Mouse (Mus musculus) layer of hippocampus, adult 2 months (tissue): ENCODE data around the gene Lrrfip1. TPM values are rescaled to one million over a fixed set of nuclear protein-coding genes. Genes with fewer than 3 reads are reported as not detected.

Source experiments
- DNase-seq, 2 experiments: peaks; one replicate each; pipeline ENCODE4 v3.0.0; 2022; ENCODE audit warnings: low spot score in 2 of 2
- H3K27ac ChIP-seq: fragments of 200-600 bp; 2 replicates; pipeline ENCODE4 v1.8.1; 2022
- H3K4me3 ChIP-seq: fragments of 200-600 bp; 2 replicates; pipeline ENCODE4 v1.8.1; 2022; ENCODE audit warnings: mild to moderate bottlenecking
- CTCF ChIP-seq: fragments of 200-600 bp; conservative IDR thresholded peaks from 2 replicates; pipeline ENCODE4 v1.8.1; 2022; ENCODE audit warnings: antibody characterized with exemption, mild to moderate bottlenecking, moderate library complexity
- total RNA-seq, 2 experiments: library from RNA; stranded (reverse); gene quantifications; 2 replicates each; pipeline ENCODE4 v1.2.3; 2021

Gene Lrrfip1
- total RNA-seq, 2 experiments from 2014 or later = 77.6 to 82.3 TPM

DNA sequence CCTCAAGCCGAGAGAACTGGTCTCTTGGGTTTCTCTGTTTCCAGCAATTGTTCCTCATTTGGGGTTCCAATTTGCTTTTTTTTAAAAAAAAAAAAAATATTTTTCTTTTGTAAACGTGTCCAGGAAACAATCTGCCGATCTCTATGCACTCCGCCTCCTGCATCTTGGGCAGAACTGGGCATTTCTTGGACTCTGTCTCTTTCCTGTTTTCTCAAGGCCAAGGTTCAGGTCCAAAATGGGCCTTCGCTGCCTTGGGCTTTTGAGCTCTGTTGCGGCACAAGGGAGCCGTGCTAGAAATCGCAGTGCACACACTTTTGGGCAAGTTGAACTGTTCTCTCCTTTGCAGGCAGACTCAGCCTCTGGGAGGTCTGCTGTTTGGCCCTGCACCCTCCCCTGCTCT lies 90.4 kb downstream of the Lrrfip1 start:
- Histone ChIP-seq H3K4me3 (no peak overlapping the region), H3K27ac (no peak overlapping the region)
- TF ChIP-seq CTCF = no peak
- DNase-seq = no peak

GRCm38 (mm10) chr1:91090456-91090855 lies 91.9 kb downstream of the Lrrfip1 start:
- H3K4me3 ChIP-seq = no peak overlapping the region
- TF ChIP-seq CTCF = no peak
- no peak for DNase-seq
- no peak overlapping the region for H3K27ac ChIP-seq

- DNase-seq = no peak
- TF ChIP-seq CTCF = no peak
- Histone ChIP-seq H3K27ac (no peak overlapping the region), H3K4me3 (no peak overlapping the region)
Measured at GRCm38 (mm10) chr1:91092451-91092850, 93.9 kb downstream of the Lrrfip1 start.

- TF ChIP-seq CTCF = no peak
- Histone ChIP-seq H3K4me3 (no peak overlapping the region), H3K27ac (no peak overlapping the region)
- no peak for DNase-seq
Measured at GRCm38 (mm10) chr1:91093296-91093695, 94.8 kb downstream of the Lrrfip1 start.

- no peak overlapping the region for H3K4me3 ChIP-seq
- H3K27ac ChIP-seq = no peak overlapping the region
- no peak for DNase-seq
- no peak for TF ChIP-seq CTCF
Measured at GRCm38 (mm10) chr1:91094001-91094400, 95.5 kb downstream of the Lrrfip1 start.

GRCm38 (mm10) chr1:91095258-91095657 lies 96.7 kb downstream of the Lrrfip1 start:
- no peak overlapping the region for H3K27ac ChIP-seq
- no peak for DNase-seq
- no peak overlapping the region for H3K4me3 ChIP-seq
- no peak for TF ChIP-seq CTCF

- TF ChIP-seq CTCF = no peak
- H3K27ac ChIP-seq = no peak overlapping the region
- no peak overlapping the region for H3K4me3 ChIP-seq
- no peak for DNase-seq
Measured at GRCm38 (mm10) chr1:91095853-91096252, 97.3 kb downstream of the Lrrfip1 start.

- DNase-seq = no peak
- no peak overlapping the region for H3K4me3 ChIP-seq
- no peak for TF ChIP-seq CTCF
- H3K27ac ChIP-seq = no peak overlapping the region
Measured at GRCm38 (mm10) chr1:91096490-91096889, 98.0 kb downstream of the Lrrfip1 start.

GRCm38 (mm10) chr1:91097283-91097834 lies 98.8 kb downstream of the Lrrfip1 start:
- H3K4me3 ChIP-seq = no peak overlapping the region
- no peak for TF ChIP-seq CTCF
- no peak overlapping the region for H3K27ac ChIP-seq
- DNase-seq = no peak

- peak; percentile 97 for TF ChIP-seq CTCF
- no peak overlapping the region for H3K4me3 ChIP-seq
- no peak overlapping the region for H3K27ac ChIP-seq
- DNase-seq = peak; percentile 37 to 79
Measured at GRCm38 (mm10) chr1:91098887-91099286, 100.3 kb downstream of the Lrrfip1 start.

DNA sequence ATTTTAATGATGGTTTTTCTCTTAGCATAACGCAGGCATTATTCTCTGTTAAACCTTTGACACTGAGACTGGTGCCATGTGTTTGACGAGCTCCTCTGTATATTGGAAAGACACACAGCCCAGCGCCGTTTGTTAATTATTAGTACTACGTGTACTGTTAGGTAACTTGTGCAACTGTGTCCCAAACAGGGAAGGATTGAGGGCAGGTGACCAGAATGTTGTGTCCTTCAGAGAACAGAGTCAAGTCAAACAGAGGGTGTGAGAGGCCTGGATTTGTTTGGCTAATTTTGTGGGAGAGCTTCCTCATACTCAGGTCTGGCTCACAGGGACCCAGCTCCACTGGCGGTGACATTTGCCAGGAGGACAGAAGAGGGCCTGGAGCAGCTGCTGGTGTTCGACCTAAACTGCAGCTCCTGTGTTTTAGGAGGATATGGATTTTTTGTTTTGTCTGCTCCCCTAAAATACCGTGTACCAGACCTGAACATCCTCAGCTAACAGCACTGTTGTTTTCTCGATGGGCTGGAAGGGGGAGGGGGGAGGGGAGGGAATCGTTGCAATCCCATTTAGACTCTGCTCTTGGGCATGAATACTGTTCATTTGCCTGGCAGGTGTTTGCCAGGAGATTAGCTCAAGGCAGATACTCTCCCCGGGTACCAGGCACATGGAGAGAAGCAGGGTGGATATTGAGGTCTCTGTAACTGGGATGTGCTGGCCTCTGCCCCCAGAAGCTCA lies 103.3 kb downstream of the Lrrfip1 start:
- H3K27ac ChIP-seq = no peak overlapping the region
- no peak for DNase-seq
- no peak for TF ChIP-seq CTCF

DNA sequence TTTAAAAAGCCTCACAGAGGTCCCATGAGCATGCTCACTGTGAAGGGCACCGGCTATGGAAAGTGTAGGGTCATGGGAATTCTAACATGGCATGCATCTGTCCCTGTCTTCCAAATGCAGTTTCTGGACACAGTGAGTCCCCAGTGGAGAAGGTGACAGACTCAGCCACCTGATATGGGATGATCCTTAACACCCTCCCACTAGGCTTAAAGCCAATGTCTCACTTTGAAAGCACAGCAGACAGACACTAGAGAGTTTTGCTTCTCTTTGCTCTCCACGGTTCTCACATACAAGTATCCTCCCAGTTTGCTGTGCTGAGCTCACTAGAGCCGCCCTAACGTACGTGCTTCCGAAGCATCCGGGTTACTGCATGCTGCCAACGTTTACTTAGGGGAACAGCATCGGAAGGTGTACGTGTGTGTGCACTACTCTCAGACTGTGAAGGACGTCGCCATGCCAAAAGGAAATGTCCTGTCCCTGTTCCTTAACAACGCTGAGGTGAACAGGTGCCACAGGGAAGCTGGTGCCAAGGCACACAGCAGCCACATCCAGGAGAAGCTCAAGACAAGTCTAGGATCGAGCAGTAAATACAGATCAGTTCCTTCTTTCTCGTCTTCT lies 104.9 kb downstream of the Lrrfip1 start:
- TF ChIP-seq CTCF = no peak
- H3K4me3 ChIP-seq = no peak overlapping the region
- DNase-seq = no peak
- no peak overlapping the region for H3K27ac ChIP-seq

More for the DNA sequence above, 103.3 kb downstream of the Lrrfip1 start:
- no peak overlapping the region for H3K4me3 ChIP-seq

DNA sequence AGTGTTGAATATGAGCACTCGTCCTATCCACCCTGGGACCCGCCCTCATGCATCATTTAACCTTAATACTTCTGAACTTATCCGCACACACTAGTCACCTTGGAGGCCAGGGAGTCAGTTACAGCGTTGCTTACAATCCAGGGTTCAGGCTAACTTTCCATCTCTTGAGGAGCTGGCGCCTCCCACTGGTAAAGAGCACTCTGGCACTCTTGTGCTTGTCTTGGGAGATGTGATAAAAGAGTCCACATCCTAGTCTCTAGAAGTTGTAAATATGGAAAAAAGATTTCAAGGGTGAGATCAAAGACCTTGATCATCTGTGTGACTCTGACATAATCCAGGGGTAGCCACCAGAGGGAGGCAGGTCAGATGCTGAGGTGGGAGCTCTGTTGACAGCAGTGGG lies 109.0 kb downstream of the Lrrfip1 start:
- Histone ChIP-seq H3K27ac (no peak overlapping the region), H3K4me3 (no peak overlapping the region)
- DNase-seq = no peak
- peak; percentile 65 for TF ChIP-seq CTCF

- TF ChIP-seq CTCF = no peak
- no peak for DNase-seq
- Histone ChIP-seq H3K4me3 (no peak overlapping the region), H3K27ac (no peak overlapping the region)
Measured at GRCm38 (mm10) chr1:91109302-91109701, 110.8 kb downstream of the Lrrfip1 start.
